Mouse (Mus musculus) urinary bladder, postnatal 10 days (tissue): ENCODE results near the gene Ostm1.

Source experiments
- DNase-seq: peaks from one replicate; pipeline ENCODE4 v3.0.0; 2022; ENCODE audit warnings: low spot score

Gene Ostm1

GRCm38 (mm10) chr10:42680582-42681001, 97.0 kb downstream of the Ostm1 start:
- no peak for DNase-seq

- no peak for DNase-seq
These were observed 98.8 kb downstream of the Ostm1 start for GRCm38 (mm10) chr10:42682421-42682820.

DNA sequence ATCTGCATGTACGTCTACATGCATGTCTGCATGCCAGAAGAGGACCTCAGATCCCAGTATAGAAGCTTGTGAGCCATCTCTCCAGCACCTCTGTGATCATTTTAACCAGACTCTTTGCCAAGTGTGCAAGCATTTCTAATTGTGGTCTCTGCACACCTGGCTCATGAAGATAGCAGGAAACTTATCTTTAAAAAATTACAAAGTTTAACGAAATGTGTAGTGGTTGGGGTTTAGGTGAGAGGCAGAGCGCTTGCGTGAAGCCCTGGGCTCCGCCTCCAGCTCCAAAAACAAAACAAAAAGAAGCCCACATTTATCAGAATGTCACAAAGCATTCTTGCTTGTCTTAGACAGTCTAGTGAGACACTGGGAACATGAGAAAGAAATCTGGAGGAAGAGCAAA, 104.3 kb downstream of the Ostm1 start:
- no peak for DNase-seq

DNA sequence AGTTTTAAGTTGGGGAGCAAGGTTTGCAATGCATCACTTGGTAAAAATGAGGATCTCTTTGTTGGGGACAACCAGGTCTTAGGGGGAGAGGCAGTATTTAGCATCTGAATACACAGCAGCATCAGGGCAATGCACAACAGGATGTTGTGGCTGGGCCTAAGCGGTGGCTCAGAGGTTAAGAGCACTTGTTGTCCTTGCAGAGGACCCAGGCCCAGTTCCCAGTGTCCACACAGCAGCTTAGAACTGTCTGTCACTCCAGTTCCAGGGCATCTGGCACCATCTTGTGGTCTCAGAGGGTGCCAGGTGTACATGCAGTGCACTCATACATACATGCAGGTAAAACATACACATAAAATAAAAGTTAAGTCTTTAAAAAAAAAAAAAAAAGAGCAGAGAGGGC, 106.1 kb downstream of the Ostm1 start:
- DNase-seq, result no peak

DNA sequence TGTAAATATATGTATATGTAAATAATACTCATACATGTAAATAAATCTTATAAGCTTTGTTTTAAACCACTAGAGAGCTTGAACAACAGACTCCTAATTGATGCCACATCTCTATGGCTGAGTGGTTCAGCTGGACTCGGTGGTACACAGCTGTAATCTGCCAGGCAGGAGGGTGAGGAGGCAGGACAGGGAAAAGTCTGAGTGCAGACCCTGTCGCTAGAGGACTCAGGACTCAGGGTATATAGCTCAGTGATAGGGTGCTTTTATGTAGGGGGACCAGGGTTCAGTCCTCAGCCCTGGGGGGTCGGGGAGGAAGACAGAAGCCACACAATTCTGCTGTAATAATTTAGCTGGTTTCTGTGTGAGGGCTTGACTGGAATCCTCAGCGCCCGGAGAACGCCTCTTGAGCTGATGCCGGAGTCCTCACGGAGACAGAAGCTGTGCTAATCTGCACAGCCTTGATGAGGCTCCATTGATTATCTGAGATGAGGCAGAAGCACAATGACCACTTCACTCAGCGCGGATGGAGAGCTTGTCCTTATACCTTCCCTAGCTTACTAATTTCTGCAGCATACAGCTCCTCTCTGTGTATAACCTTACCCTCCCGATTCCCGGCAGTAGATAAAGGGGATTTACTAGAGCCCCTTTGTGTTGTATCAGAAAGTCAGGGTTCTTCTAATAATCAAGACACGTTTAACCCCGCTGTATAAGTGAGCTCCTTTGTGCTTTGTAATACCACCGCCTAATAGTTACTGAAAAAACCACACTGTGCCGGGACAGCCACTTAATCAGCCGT, 106.8 kb downstream of the Ostm1 start:
- DNase-seq, result no peak

DNA sequence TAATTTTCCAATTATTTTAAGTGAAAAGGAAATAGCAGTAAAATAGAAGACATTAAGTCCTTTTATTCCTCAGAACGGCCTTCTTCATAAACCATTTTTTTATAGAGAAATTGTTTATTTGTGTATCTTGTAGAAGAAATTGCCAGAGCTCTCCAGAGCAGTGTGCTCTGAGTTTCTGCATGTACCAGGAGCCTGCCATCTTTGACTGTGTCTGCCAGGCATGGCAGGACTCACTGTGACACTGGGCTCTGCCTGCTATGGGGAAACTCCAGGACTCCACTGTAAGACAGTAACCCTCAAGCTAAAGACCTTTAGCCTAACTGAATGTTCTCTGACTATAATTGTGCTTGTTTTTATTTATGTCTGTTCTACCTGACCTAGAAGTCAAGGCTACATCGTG, 107.4 kb downstream of the Ostm1 start:
- DNase-seq, result no peak

DNA sequence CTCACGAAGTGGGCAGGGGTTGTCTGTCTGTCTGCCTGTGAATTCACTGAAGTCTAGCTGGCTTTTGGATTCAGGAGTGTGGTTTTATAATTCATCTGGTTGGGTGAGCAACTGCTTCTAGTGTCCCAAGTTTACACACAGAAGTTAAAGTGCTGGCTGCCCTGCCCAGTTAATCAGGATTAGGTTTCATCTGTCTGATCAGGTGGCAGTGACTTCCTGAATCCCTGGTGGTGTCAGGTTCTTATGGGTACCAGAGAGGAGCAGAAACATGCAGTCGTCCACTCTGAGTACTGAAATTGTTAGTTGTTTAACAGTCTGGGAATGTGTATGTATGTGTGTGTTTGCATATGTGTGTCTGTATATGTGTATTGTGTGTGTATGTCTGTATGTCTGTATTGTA, 108.5 kb downstream of the Ostm1 start:
- DNase-seq, result no peak

- DNase-seq, result no peak
These were observed 109.2 kb downstream of the Ostm1 start for GRCm38 (mm10) chr10:42692794-42693193.

- no peak for DNase-seq
These were observed 109.9 kb downstream of the Ostm1 start for GRCm38 (mm10) chr10:42693482-42693881.

DNA sequence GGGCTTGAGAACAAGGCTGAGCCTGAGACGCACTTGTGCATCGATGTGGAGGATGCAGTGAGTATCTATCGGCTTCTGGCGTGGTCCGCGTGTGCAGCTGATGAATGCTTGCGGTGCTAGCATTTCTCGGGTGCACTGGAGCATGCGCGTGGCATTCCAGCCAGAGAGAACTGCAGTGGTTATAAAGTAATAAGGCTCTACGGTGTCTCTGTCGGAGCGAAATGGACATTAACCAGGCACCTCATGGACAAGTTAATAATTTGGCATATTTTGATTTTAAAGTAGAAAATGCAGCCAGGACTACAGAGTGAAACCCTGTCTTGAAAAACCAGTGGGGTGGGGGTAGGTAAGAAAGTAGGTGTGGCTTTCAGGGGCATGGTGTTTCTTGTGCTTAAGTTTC, 112.7 kb downstream of the Ostm1 start:
- no peak for DNase-seq

- no peak for DNase-seq
These were observed 113.4 kb downstream of the Ostm1 start for GRCm38 (mm10) chr10:42697007-42697406.

- no peak for DNase-seq
These were observed 114.8 kb downstream of the Ostm1 start for GRCm38 (mm10) chr10:42698375-42698774.

DNA sequence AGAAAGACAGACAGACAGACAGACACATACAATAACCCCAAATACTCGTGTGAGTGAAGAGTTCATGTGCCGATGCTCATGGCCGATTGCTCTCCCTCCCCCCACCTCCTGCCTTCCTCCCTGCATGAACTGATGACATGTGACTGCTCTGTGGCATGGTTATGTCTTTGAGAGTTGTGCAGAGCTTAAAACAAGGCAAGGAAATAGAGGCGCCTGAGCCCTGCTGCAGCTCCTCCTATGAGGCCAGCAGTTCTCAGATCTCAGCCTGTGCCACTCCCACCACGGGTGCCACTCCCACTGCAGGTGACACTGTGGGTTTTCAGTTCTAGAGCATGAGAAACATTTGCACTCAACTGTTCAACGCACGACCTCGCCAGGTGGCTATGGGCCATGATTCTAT, 115.4 kb downstream of the Ostm1 start:
- no peak for DNase-seq

DNA sequence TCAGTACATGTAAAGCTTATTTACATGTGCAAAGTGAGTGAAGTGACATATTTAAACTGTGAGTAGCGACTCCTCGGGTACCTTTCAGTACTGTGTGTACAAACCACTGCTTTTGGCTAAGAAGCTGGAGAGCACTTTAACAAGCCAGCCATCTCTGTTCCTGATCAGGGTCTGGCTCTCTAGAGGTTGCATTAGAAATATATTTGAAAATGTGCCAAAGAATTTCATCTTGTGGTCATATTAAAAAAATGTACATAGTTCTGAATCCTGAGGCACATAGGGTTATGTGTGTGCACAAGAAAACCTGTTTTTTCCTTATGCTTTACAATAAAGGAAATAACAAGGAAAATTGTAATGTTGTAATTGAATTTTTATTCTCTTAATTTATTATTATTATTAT, 118.5 kb downstream of the Ostm1 start:
- DNase-seq, result no peak

DNA sequence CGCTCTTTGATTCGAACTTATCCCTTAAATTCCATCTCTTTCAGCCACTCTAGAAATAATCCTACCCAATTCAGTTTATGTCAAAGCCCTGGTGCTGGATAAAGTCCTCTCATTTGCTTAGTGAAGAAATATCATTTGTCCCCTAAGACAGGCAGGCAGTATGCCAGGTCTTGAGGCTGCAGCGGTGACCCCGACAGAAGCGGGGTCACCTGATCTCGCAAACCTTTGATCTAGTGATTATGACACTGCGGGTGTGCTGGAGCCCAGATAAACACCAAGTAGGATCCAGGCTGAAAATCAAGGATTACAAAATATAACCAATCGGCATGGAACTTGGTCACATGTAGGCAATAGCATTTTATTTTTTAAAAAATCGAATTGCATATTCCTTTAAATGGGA, 131.1 kb downstream of the Ostm1 start:
- DNase-seq, result no peak

GRCm38 (mm10) chr10:42715366-42716035, 131.9 kb downstream of the Ostm1 start:
- DNase-seq, result no peak

- DNase-seq, result no peak
These were observed 138.5 kb downstream of the Ostm1 start for GRCm38 (mm10) chr10:42722116-42722515.

GRCm38 (mm10) chr10:42723275-42724232, 139.9 kb downstream of the Ostm1 start:
- no peak for DNase-seq

- DNase-seq, result no peak
These were observed 146.0 kb downstream of the Ostm1 start for GRCm38 (mm10) chr10:42729607-42730006.

DNA sequence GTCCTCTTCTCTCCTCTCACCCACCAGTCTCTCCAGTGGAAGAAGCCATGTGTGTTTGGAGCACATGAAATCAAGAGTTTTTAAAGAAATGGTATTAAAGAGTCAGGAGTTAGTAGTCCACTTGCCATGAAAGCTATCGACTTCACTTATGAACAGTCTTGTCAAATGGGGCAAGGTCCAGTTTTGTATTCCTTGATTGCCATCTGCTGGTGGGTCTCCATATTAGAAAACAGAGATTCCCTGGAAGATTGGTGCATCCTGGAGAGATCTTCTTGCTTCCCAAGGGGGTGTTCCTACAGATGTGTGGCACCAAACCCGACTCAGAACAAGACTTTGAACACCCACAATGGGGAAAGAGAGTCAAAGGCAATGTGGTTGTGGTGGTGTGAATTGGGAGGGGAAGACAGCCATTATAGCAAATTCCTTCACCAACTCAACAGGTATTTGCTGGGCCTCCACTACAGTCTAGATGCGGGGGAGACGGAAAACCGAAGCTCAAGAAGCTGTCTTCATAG, 151.0 kb downstream of the Ostm1 start:
- DNase-seq, result no peak

GRCm38 (mm10) chr10:42751813-42752212, 168.2 kb downstream of the Ostm1 start:
- no peak for DNase-seq
